Mouse (Mus musculus): ENCODE data around the gene Izumo1r. TPM values are rescaled to one million over a fixed set of nuclear protein-coding genes. Genes with fewer than 3 reads are reported as not detected.

The Izumo1r gene
- total and polyA plus RNA-seq, 3 experiments = not detected

GRCm38 (mm10) chr9:14926593-14926992, 22.8 kb upstream of the Izumo1r start:
- H3K27me3 ChIP-seq (ENCODE audit: control insufficient read depth in 1 of 2, insufficient read depth in 2 of 2, low read length in 2 of 2) = peaks cover 16 to 17% of the 10 kb centered on the region in 2 experiments
- TF ChIP-seq MAX (IDR thresholded peaks at IDR 0.05; ENCODE audit: low read length) (no peak), NRF1 (IDR thresholded peaks at IDR 0.05; ENCODE audit: insufficient read depth, low read depth, low read length, poor library complexity, severe bottlenecking) (no peak), MXI1 (IDR thresholded peaks at IDR 0.05; ENCODE audit: low read depth, low read length) (no peak), TBP (IDR thresholded peaks at IDR 0.05; ENCODE audit: low read depth, low read length) (no peak), JUND (IDR thresholded peaks at IDR 0.05; ENCODE audit: low read depth, low read length) (no peak), MAZ (IDR thresholded peaks at IDR 0.05; ENCODE audit: low read depth, low read length) (no peak), TCF12 (IDR thresholded peaks at IDR 0.05; ENCODE audit: low read depth, low read length) (no peak), ZC3H11A (IDR thresholded peaks at IDR 0.05; ENCODE audit: low read depth, low read length) (no peak)
- H3K36me3 ChIP-seq (ENCODE audit: control insufficient read depth in 1 of 2, insufficient read depth in 2 of 2, low read length in 2 of 2) = no peaks in the 10 kb centered on the region
- no peaks in the 10 kb centered on the region for H3K4me1 ChIP-seq (ENCODE audit: control insufficient read depth in 1 of 2, insufficient read depth in 2 of 2, low read length in 2 of 2)
- no peak overlapping the region for H3K4me3 ChIP-seq (ENCODE audit: control insufficient read depth in 1 of 2, insufficient read depth in 1 of 2, low read depth in 2 of 2, low read length in 2 of 2)
- no peak overlapping the region for H3K27ac ChIP-seq (ENCODE audit: control insufficient read depth, low read depth, low read length)
- no peaks in the 10 kb centered on the region for H3K79me2 ChIP-seq (ENCODE audit: control insufficient read depth, insufficient read depth, low read length, poor library complexity)
- H3K9me3 ChIP-seq (replicated peaks; ENCODE audit: insufficient read depth, low read length) = no peaks in the 10 kb centered on the region
- peak; percentile 54 for DNase-seq (ENCODE audit: low read depth, low spot score)
- no peak overlapping the region for H3K9ac ChIP-seq (ENCODE audit: control insufficient read depth, low read depth, low read length, poor library complexity, severe bottlenecking)

DNA sequence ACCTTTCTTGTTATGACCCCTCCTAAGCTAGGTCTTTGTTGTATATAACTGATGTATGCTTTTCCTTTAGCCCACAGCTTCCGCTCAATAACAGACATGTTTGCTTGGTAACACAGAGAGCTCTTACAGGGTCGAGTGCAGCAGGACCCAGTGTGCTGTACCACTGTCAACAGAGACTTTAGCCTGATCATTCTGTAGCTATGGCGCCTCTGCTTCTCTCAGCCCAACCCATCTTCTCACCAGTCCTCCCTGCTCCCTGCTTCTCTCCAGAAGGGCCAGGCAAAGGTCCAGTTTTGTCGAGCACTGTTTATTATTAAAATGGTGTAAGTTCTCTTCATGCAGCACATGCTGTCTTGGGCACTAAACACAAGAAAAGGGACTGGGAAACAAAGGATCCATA, 19.9 kb upstream of the Izumo1r start:
- H3K9ac ChIP-seq (ENCODE audit: control insufficient read depth, low read depth, low read length, poor library complexity, severe bottlenecking) = no peak overlapping the region
- H3K27me3 ChIP-seq (ENCODE audit: control insufficient read depth in 1 of 2, insufficient read depth in 2 of 2, low read length in 2 of 2) = peaks cover 7 to 14% of the 10 kb centered on the region in 2 experiments; a peak in 3 of 4 replicates
- H3K79me2 ChIP-seq (ENCODE audit: control insufficient read depth, insufficient read depth, low read length, poor library complexity) = no peaks in the 10 kb centered on the region
- H3K4me3 ChIP-seq (ENCODE audit: control insufficient read depth in 1 of 2, insufficient read depth in 1 of 2, low read depth in 2 of 2, low read length in 2 of 2) = no peak overlapping the region
- no peak for TF ChIP-seq USF1 (IDR thresholded peaks at IDR 0.05; ENCODE audit: low read depth, low read length)
- TF ChIP-seq CTCF (IDR thresholded peaks at IDR 0.05 in 2 of 3, conservative IDR thresholded peaks at IDR 0.05 in 1 of 3; ENCODE audit: control insufficient read depth in 1 of 3, insufficient read depth in 1 of 3, low read depth in 2 of 3, low read length in 3 of 3, poor library complexity in 1 of 3, severe bottlenecking in 1 of 3) = no peak
- TF ChIP-seq ZKSCAN1 (IDR thresholded peaks at IDR 0.05; ENCODE audit: low read depth, low read length) = no peak
- no peak for TF ChIP-seq NELFE (IDR thresholded peaks at IDR 0.05; ENCODE audit: low read depth, low read length)
- no peak for TF ChIP-seq MAFK (IDR thresholded peaks at IDR 0.05; ENCODE audit: borderline replicate concordance, low read depth, low read length)
- TF ChIP-seq JUND (IDR thresholded peaks at IDR 0.05; ENCODE audit: low read depth, low read length) = no peak
- no peak for TF ChIP-seq HCFC1 (IDR thresholded peaks at IDR 0.05; ENCODE audit: low read depth, low read length)
- no peak for TF ChIP-seq TCF12 (IDR thresholded peaks at IDR 0.05; ENCODE audit: low read depth, low read length)
- TF ChIP-seq ZC3H11A (IDR thresholded peaks at IDR 0.05; ENCODE audit: low read depth, low read length) = no peak
- no peak for TF ChIP-seq RAD21 (IDR thresholded peaks at IDR 0.05; ENCODE audit: low read depth, low read length)
- no peak for TF ChIP-seq USF2 (IDR thresholded peaks at IDR 0.05; ENCODE audit: borderline replicate concordance in 1 of 2, insufficient read depth in 1 of 2, low read depth in 1 of 2, low read length in 2 of 2)
- no peak for TF ChIP-seq MYC (IDR thresholded peaks at IDR 0.05; ENCODE audit: low read depth, low read length)
- H3K9me3 ChIP-seq (replicated peaks; ENCODE audit: insufficient read depth, low read length) = no peaks in the 10 kb centered on the region
- H3K4me1 ChIP-seq (ENCODE audit: control insufficient read depth in 1 of 2, insufficient read depth in 2 of 2, low read length in 2 of 2) = no peaks in the 10 kb centered on the region
- no peaks in the 10 kb centered on the region for H3K36me3 ChIP-seq (ENCODE audit: control insufficient read depth in 1 of 2, insufficient read depth in 2 of 2, low read length in 2 of 2)
- no peak overlapping the region for H3K27ac ChIP-seq (ENCODE audit: control insufficient read depth, low read depth, low read length)
- no peak for DNase-seq (ENCODE audit: low read depth, low spot score)

All from MEL (cell line).